Mouse (Mus musculus): ENCODE data around the gene Sec16b. TPM values are rescaled to one million over a fixed set of nuclear protein-coding genes. Genes with fewer than 3 reads are reported as not detected.
A peak's percentile ranks its signal among the peaks of the same experiment; 100 is the strongest.

Gene Sec16b
- polyA plus RNA-seq (2015; fragmentation: Nextera tagmentation; extraction: Ambion mirVana), result 3.5 and 4.8 TPM in 2 replicates

DNA sequence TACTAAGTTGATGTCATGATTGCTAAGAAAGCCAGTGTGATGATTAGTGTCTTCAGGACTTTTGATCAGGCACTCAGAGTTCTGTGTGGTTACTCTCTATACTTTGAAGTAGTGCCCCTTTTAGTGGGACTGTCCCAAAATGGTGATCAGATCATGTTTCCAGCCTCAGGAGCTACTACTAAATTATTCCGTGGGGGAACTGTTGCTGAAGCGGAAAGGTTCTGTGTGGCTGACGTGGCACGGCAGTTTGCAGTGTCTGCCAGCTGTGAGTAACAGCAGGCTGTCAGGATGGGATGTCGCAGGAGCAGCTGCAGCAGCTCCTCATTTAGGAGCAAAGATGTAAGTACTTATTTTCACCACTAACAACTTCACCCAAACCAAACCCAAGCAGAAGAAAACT lies at the start of gene Sec16b:
Gene Sec16b (plus strand): TSS at position 207 of the 400 bp plus-strand sequence.
- Histone ChIP-seq H3K4me1 (replicated peaks) (0 out of 2 replicates have a peak, but pooled peaks cover 3% of the 10 kb centered on the region), H3K9ac (no peak within 1 kb of the TSS), H3K4me3 (replicated peaks) (no peak within 1 kb of the TSS), H3K9me3 (replicated peaks) (no peaks in the 10 kb centered on the region), H3K36me3 (no peaks in the 10 kb centered on the region), H3K27ac (no peak within 1 kb of the TSS), H3K27me3 (no peaks in the 10 kb centered on the region), H3K4me2 (no peak within 1 kb of the TSS)
- 62% methylated on average over 5 of the region's 5 CpGs for WGBS (ENCODE audit: insufficient replicate concordance)
- ATAC-seq (ENCODE audit: low read depth), result no peak
- DNase-seq, result no peak

DNA sequence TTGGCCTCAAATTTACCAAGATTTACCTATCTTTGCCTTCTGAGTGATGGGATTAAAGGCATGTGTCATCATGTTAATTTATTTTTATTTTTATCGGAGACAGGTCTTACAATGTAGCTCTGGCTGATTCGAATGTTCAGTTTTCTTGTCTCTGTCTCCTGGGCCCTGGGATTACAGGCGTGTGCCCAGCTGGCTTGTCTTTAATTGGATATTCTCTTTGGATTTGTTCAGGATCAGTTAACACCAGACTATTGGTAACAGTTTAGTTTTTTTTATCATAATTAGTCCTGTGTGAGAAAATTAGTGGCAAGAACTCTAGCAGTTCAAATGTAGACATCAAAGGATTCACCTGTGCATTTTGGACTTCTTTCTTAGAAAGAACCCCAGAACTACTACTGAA lies 48.7 kb upstream of the Sec16b start:
- peaks cover 12% of the 10 kb centered on the region for H3K4me1 ChIP-seq (replicated peaks)
- no peak overlapping the region for H3K4me3 ChIP-seq (replicated peaks)
- H3K9ac ChIP-seq, result no peak overlapping the region
- no peak overlapping the region for H3K27ac ChIP-seq
- ATAC-seq (ENCODE audit: low read depth) (no peak), DNase-seq (no peak)
- H3K36me3 ChIP-seq, result no peaks in the 10 kb centered on the region
- WGBS (ENCODE audit: insufficient replicate concordance), result 80% methylated on average over 3 of the region's 3 CpGs
- H3K4me2 ChIP-seq, result peak overlapping the region; percentile 69
- H3K9me3 ChIP-seq (replicated peaks), result no peaks in the 10 kb centered on the region
- H3K27me3 ChIP-seq, result no peaks in the 10 kb centered on the region

DNA sequence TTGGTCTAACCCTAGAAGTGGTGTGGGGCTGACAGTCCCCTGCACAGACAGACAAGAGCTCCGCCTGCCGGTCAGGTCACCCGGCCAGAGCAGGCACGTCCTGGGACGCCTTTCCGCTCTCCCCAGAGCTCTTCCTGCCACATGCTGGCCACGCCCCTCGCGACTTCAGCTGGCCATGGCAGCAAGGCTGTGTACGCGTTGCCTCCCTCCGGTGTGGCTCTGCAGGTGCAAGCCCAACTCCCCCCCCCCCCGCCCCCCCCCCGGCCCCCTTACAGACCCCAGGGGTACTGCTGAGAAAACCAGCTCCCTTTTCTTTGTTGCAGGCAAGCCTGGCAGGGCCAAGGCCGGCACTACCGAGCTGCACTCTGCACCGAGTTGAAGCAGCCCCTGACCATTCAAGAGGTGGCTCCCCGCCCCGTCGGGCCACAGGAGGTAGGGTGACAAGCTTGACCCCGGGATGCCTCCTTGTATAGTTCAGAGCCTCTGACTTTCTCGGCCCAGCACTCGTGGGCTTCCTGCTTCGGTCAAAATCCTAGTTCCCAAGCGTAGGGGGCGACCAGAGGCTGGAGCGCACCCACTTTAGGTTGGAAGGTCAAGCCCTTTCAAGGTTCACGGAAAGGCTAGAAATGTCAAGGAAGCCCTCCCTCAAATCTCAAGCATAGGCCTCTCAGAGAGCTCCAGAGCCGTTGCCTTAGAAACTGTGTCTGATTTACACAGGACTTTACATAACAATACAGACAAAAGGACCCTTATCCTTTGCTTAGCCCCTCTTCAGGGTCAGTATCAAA lies 47.9 kb upstream of the Sec16b start, which contains the start of gene Cryzl2:
Gene Cryzl2 (plus strand): TSS at position 157 of the 788 bp plus-strand sequence.
- no peaks in the 10 kb centered on the region for H3K36me3 ChIP-seq
- no peaks in the 10 kb centered on the region for H3K9me3 ChIP-seq (replicated peaks)
- peak within 1 kb of the TSS; percentile 69 for H3K4me2 ChIP-seq
- peak; percentile 92 for ATAC-seq (ENCODE audit: low read depth)
- no peaks in the 10 kb centered on the region for H3K27me3 ChIP-seq
- peak within 1 kb of the TSS; percentile 47 for H3K9ac ChIP-seq
- H3K4me3 ChIP-seq (replicated peaks), result peak within 1 kb of the TSS; percentile 55
- DNase-seq, result peak; percentile 76
- WGBS (ENCODE audit: insufficient replicate concordance), result 12% methylated on average over 27 of the region's 29 CpGs
- no peak within 1 kb of the TSS for H3K27ac ChIP-seq
- H3K4me1 ChIP-seq (replicated peaks), result peaks cover 12% of the 10 kb centered on the region

DNA sequence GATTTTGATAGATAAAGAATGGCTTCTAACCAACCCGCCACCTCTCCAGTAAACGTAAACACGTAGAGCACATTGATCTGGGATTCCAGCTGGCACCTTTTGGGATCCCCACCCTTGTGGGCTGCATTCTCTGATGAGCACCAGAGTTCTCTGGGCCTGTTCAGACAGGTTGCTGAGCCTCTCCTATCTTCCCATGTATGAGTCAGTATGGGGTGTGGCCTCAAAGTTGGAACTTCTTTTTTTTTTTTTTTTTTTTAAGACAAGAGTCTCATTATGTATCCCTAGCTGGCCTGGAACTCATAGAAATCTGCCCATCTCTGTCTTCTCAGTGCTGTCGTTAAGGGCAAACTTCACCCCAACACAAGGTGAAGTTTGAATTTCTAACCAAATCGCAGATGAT lies 46.6 kb upstream of the Sec16b start:
- Histone ChIP-seq H3K27ac (no peak overlapping the region), H3K9ac (no peak overlapping the region), H3K9me3 (replicated peaks) (no peaks in the 10 kb centered on the region), H3K27me3 (no peaks in the 10 kb centered on the region), H3K36me3 (no peaks in the 10 kb centered on the region), H3K4me2 (no peak overlapping the region), H3K4me3 (replicated peaks) (no peak overlapping the region), H3K4me1 (replicated peaks) (peaks cover 12% of the 10 kb centered on the region)
- no peak for DNase-seq
- ATAC-seq (ENCODE audit: low read depth), result no peak
- 73% methylated on average over 5 of the region's 5 CpGs for WGBS (ENCODE audit: insufficient replicate concordance)

DNA sequence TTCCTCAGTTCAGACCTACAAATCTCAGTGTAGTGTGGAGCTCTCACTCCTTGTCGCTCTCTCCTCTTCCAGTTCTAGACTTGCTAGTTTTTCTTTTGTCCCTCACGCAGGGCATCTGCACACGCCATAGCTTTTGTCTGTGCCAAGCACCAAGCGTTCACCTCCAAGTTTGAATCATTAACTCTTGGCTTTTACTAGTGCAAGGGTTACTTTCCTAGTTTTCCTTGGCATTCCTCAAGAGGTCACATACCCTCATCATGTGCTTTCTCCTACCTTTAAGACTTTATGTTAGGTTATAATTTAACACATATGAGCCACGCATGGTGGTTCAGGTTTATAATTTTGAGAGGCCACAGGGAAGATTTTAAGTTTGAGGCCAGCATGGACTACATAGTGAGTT lies 45.3 kb upstream of the Sec16b start:
- no peaks in the 10 kb centered on the region for H3K9me3 ChIP-seq (replicated peaks)
- 86% methylated on average over 5 of the region's 5 CpGs for WGBS (ENCODE audit: insufficient replicate concordance)
- no peaks in the 10 kb centered on the region for H3K36me3 ChIP-seq
- DNase-seq (no peak), ATAC-seq (ENCODE audit: low read depth) (no peak)
- H3K27me3 ChIP-seq, result no peaks in the 10 kb centered on the region
- no peak overlapping the region for H3K9ac ChIP-seq
- H3K4me1 ChIP-seq (replicated peaks), result peaks cover 12% of the 10 kb centered on the region
- no peak overlapping the region for H3K4me2 ChIP-seq
- H3K4me3 ChIP-seq (replicated peaks), result no peak overlapping the region
- H3K27ac ChIP-seq, result no peak overlapping the region

DNA sequence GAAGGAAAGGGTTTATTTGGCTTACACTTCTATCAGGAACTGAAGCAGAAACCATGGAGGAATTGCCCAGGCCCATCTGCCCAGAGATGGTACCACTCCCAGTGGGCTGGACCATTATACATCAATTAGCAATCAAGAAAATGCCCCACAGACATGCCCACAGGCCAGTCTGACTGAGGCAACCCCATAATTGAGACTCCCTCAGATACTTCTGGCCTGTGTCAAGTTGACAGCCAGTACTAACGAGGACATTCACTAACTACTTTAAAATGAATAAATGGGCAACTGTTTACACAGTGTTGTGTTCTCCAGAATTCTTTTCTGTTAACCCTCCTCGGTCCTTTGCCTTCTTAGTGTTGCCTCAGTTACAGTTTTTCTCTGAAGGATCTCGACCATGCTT lies 44.2 kb upstream of the Sec16b start:
- Histone ChIP-seq H3K36me3 (no peaks in the 10 kb centered on the region), H3K4me3 (replicated peaks) (no peak overlapping the region), H3K4me2 (no peak overlapping the region), H3K27ac (no peak overlapping the region), H3K27me3 (no peaks in the 10 kb centered on the region), H3K9me3 (replicated peaks) (no peaks in the 10 kb centered on the region), H3K9ac (no peak overlapping the region), H3K4me1 (replicated peaks) (peaks cover 12% of the 10 kb centered on the region)
- DNase-seq (no peak), ATAC-seq (ENCODE audit: low read depth) (no peak)
- 50% methylated on average over 3 of the region's 3 CpGs for WGBS (ENCODE audit: insufficient replicate concordance)

DNA sequence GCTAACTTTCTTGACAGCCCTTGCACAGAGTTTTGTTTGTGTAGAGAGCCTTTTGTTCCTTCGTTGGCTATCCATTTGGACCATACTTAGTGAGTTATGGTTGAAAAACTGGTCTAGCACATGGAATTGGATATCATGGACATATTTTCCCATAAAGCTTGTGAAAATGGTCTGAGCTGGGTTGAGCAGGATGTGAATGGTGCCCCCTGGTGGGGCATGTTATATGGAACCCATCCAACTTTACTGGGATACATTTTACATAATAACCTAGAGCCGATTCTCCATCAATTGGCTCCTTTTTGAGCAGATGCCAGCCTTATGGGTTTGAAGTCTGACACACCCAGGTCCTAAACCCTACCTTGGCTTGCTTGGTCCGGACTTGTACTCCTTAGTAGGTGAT lies 41.3 kb upstream of the Sec16b start:
- Histone ChIP-seq H3K4me3 (replicated peaks) (no peak overlapping the region), H3K4me1 (replicated peaks) (no peaks in the 10 kb centered on the region), H3K27me3 (no peaks in the 10 kb centered on the region), H3K9me3 (replicated peaks) (no peaks in the 10 kb centered on the region), H3K9ac (no peak overlapping the region), H3K27ac (no peak overlapping the region), H3K4me2 (no peak overlapping the region), H3K36me3 (no peaks in the 10 kb centered on the region)
- no peak for DNase-seq
- no peak for ATAC-seq (ENCODE audit: low read depth)
- WGBS (ENCODE audit: insufficient replicate concordance), result 67% methylated on average over 3 of the region's 3 CpGs

DNA sequence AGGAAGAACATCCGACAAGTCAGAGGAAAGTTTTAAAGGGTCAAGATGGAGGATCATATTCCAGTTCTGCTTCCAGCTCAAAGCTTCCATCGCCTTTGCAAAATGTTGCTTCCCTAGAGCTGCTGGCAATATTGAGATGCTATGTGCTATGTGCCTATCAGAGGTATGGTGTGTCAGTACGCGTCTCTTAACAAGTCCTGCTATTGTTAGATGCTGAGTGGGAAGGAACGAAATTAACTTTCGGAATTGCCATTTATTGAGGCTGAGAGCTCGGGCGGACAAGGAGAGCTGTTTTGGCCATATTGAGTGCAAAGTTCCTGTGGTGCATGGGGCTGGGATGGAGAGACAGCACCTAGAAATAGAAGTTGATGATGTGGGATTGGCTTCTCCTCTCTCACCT lies 38.7 kb upstream of the Sec16b start:
- ATAC-seq (ENCODE audit: low read depth) (no peak), DNase-seq (no peak)
- Histone ChIP-seq H3K4me3 (replicated peaks) (no peak overlapping the region), H3K9ac (no peak overlapping the region), H3K4me2 (no peak overlapping the region), H3K9me3 (replicated peaks) (no peaks in the 10 kb centered on the region), H3K27ac (no peak overlapping the region), H3K27me3 (no peaks in the 10 kb centered on the region), H3K4me1 (replicated peaks) (no peaks in the 10 kb centered on the region), H3K36me3 (no peaks in the 10 kb centered on the region)
- 81% methylated on average over 8 of the region's 8 CpGs for WGBS (ENCODE audit: insufficient replicate concordance)

DNA sequence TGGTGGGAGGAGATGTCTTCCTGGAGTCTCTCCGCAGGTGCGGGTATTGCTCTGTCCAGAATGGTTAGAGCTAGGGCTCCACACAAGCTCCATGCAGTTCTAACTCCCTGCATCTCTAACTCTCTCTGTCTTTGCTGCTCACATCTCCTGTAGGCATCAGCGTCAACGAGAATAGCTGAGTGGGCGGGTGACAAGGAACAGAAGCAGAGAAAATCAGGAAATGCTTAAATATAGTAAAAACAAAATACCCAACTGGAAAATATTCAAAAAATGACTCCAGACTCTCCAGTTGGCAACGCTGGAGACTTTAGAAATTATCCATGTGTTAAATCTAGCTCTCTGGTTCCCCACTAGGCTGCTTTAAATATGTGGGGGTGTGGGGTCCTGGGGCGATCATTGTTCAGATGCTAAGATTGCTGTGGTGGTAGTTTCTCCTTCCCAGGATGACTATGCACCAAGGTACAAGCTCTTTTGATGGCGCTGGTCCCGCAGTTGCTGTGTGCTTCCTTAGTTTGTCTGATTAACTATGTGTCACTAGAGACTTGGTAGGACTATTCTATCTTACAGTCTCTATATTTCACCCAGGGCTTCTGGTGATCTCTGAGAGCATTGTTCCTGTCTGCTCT lies 35.7 kb upstream of the Sec16b start:
- DNase-seq (no peak), ATAC-seq (ENCODE audit: low read depth) (no peak)
- no peaks in the 10 kb centered on the region for H3K36me3 ChIP-seq
- no peaks in the 10 kb centered on the region for H3K9me3 ChIP-seq (replicated peaks)
- H3K4me2 ChIP-seq, result no peak overlapping the region
- H3K27ac ChIP-seq, result no peak overlapping the region
- whole genome bisulfite sequencing (ENCODE audit: insufficient replicate concordance), result 78% methylated on average over 9 of the region's 9 CpGs
- no peak overlapping the region for H3K4me3 ChIP-seq (replicated peaks)
- no peaks in the 10 kb centered on the region for H3K4me1 ChIP-seq (replicated peaks)
- no peak overlapping the region for H3K9ac ChIP-seq
- no peaks in the 10 kb centered on the region for H3K27me3 ChIP-seq

DNA sequence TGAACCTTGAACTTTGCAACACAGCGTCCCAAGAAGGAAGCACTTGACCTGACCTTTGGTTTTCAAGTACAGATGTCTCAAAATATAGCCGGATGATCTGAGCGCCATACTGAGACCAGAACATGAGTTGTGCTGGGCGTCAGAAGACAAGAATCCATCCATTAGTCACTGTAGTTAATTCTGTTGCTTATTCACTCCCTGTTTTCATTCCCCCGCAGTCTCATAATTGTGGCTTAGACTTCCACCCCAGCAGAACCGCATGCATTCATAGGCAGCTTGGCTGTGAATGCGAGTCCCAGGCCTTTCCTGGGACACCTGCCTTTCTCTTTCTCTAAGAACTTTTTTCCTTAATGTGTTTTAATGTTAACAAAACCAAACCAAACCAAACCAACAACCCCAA lies 33.8 kb upstream of the Sec16b start:
- Histone ChIP-seq H3K9ac (no peak overlapping the region), H3K36me3 (no peaks in the 10 kb centered on the region), H3K4me3 (replicated peaks) (no peak overlapping the region), H3K4me2 (no peak overlapping the region), H3K27me3 (no peaks in the 10 kb centered on the region), H3K4me1 (replicated peaks) (no peaks in the 10 kb centered on the region), H3K9me3 (replicated peaks) (no peaks in the 10 kb centered on the region), H3K27ac (no peak overlapping the region)
- DNase-seq (no peak), ATAC-seq (ENCODE audit: low read depth) (no peak)
- WGBS (ENCODE audit: insufficient replicate concordance), result 81% methylated on average over 7 of the region's 7 CpGs

DNA sequence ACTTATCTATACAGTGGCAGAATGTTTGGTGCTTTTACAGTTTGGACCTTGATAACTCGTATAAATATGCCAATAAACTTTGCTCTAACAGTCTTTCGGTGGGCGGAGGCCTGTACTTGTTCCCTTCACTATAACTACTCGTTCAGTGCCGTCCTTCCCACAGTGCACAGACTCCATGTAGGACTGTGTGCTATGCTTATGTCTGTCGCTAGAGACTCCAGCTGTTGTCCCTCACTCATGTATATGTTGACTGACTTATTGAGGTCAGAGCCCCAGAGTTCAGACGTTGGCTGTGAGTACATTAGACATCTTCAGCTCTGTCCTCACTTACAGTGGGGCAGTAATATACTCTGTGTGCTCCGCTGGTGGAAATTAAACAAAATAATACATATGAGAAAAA lies 31.7 kb upstream of the Sec16b start:
- Histone ChIP-seq H3K36me3 (no peaks in the 10 kb centered on the region), H3K9me3 (replicated peaks) (no peaks in the 10 kb centered on the region), H3K4me3 (replicated peaks) (no peak overlapping the region), H3K4me2 (no peak overlapping the region), H3K9ac (no peak overlapping the region), H3K27ac (no peak overlapping the region), H3K27me3 (no peaks in the 10 kb centered on the region), H3K4me1 (replicated peaks) (peaks cover under 1% of the 10 kb centered on the region; the same call in 1 of the 2 replicates)
- ATAC-seq (ENCODE audit: low read depth) (no peak), DNase-seq (no peak)
- 72% methylated on average over 8 of the region's 8 CpGs for WGBS (ENCODE audit: insufficient replicate concordance)

DNA sequence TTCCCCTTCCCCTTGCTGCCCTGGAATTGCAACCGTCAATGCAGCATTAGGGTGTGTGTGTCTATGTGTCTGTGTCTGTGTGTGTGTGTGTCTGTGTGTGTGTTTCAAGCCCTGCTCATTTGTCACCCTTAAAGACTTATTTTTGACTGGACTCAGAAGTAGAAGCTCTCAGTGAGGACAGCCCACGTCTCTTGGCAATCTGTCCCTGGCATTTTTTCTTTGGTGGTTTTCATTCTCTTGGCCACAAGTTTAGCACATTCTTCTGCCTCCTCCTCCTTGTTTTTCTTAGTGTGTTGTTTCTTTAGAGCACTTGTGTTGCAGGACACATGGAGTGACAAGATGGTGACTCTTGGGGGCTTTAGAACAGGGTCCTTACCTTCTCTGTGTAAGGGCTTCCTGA lies 30.3 kb upstream of the Sec16b start:
- DNase-seq, result no peak
- Histone ChIP-seq H3K27me3 (no peaks in the 10 kb centered on the region), H3K36me3 (no peaks in the 10 kb centered on the region), H3K4me1 (replicated peaks) (peaks cover 6% of the 10 kb centered on the region), H3K4me3 (replicated peaks) (no peak overlapping the region), H3K9ac (no peak overlapping the region), H3K4me2 (no peak overlapping the region), H3K9me3 (replicated peaks) (no peaks in the 10 kb centered on the region), H3K27ac (no peak overlapping the region)
- WGBS (ENCODE audit: insufficient replicate concordance), result 57% methylated on average over 2 of the region's 2 CpGs
- no peak for ATAC-seq (ENCODE audit: low read depth)

Data from liver, embryonic 13.5 days (tissue).